Mouse (Mus musculus) B cell, adult 2 months (primary cell): Measurements from ENCODE around the gene Gnas.

ENCODE experiments used
- DNase-seq, 2 experiments: peaks; one replicate each; pipeline ENCODE4 v3.0.0; 2022

Gene Gnas

GRCm38 (mm10) chr2:174381021-174381420 lies 96.9 kb downstream of the Gnas start:
- no peak for DNase-seq

- no peak for DNase-seq
These were observed 107.8 kb downstream of the Gnas start for GRCm38 (mm10) chr2:174391936-174392335.

GRCm38 (mm10) chr2:174392554-174392953 lies 108.4 kb downstream of the Gnas start:
- no peak for DNase-seq

GRCm38 (mm10) chr2:174393383-174393782 lies 109.3 kb downstream of the Gnas start:
- no peak for DNase-seq
